Mouse (Mus musculus): ENCODE results near the gene Eif2b2. TPM values are rescaled to one million over a fixed set of nuclear protein-coding genes. Genes with fewer than 3 reads are reported as not detected.

Gene Eif2b2
- polyA plus RNA-seq, 1 experiment from 2014 or later, result 83.3 TPM

- WGBS, result 43% methylated on average over 7 of the region's 7 CpGs
Measured at GRCm38 (mm10) chr12:85208687-85209199, 10.5 kb upstream of the Eif2b2 start.

GRCm38 (mm10) chr12:85215031-85215430 is 4.2 kb upstream of the Eif2b2 start:
- WGBS, result 49% methylated on average over 5 of the region's 5 CpGs
- H3K4me1 ChIP-seq (replicated peaks), result peaks cover 2% of the 10 kb centered on the region
- no peak overlapping the region for H3K9ac ChIP-seq (replicated peaks)
- H3K9me3 ChIP-seq, result no peaks in the 10 kb centered on the region
- H3K36me3 ChIP-seq, result no peaks in the 10 kb centered on the region
- H3K27me3 ChIP-seq, result no peaks in the 10 kb centered on the region
- H3K4me2 ChIP-seq, result no peak overlapping the region
- H3K27ac ChIP-seq, result no peak overlapping the region
- ATAC-seq (ENCODE audit: insufficient number of reproducible peaks, insufficient read depth, low FRiP score, low TSS enrichment, low read depth), result no peak
- no peak overlapping the region for H3K4me3 ChIP-seq (replicated peaks)

More at GRCm38 (mm10) chr12:85208687-85209199, 10.5 kb upstream of the Eif2b2 start:
- no peaks in the 10 kb centered on the region for H3K36me3 ChIP-seq
- no peak overlapping the region for H3K4me2 ChIP-seq
- 0 out of 2 replicates have a peak, but pooled peaks cover 3% of the 10 kb centered on the region for H3K27me3 ChIP-seq
- no peak overlapping the region for H3K27ac ChIP-seq
- H3K9me3 ChIP-seq, result no peaks in the 10 kb centered on the region
- 0 out of 2 replicates have a peak, but pooled peaks cover 3% of the 10 kb centered on the region for H3K4me1 ChIP-seq (replicated peaks)
- no peak for ATAC-seq (ENCODE audit: insufficient number of reproducible peaks, insufficient read depth, low FRiP score, low TSS enrichment, low read depth)
- H3K9ac ChIP-seq (replicated peaks), result no peak overlapping the region
- no peak overlapping the region for H3K4me3 ChIP-seq (replicated peaks)

- WGBS, result 90% methylated on average over 2 of the region's 2 CpGs
- Histone ChIP-seq H3K9me3 (no peaks in the 10 kb centered on the region), H3K4me1 (replicated peaks) (peaks cover 15% of the 10 kb centered on the region), H3K27me3 (no peaks in the 10 kb centered on the region), H3K4me2 (no peak overlapping the region), H3K9ac (replicated peaks) (no peak overlapping the region), H3K27ac (no peak overlapping the region), H3K4me3 (replicated peaks) (no peak overlapping the region), H3K36me3 (peaks cover 20% of the 10 kb centered on the region)
- ATAC-seq (ENCODE audit: insufficient number of reproducible peaks, insufficient read depth, low FRiP score, low TSS enrichment, low read depth), result no peak
Measured at GRCm38 (mm10) chr12:85217733-85218310, 1.5 kb upstream of the Eif2b2 start.

- H3K9me3 ChIP-seq, result no peaks in the 10 kb centered on the region
- peak overlapping the region; percentile 85 for H3K4me3 ChIP-seq (replicated peaks)
- 4% methylated on average over 12 of the region's 12 CpGs for WGBS
- peak overlapping the region; percentile 72 for H3K9ac ChIP-seq (replicated peaks)
- H3K36me3 ChIP-seq, result peaks cover 40% of the 10 kb centered on the region
- H3K4me2 ChIP-seq, result peak overlapping the region; percentile 93
- ATAC-seq (ENCODE audit: insufficient number of reproducible peaks, insufficient read depth, low FRiP score, low TSS enrichment, low read depth), result no peak
- H3K27ac ChIP-seq, result peak overlapping the region; percentile 54; the same call in 1 of the 2 replicates
- H3K4me1 ChIP-seq (replicated peaks), result peaks cover 15% of the 10 kb centered on the region
- H3K27me3 ChIP-seq, result no peaks in the 10 kb centered on the region
Measured at GRCm38 (mm10) chr12:85219905-85220290, 617 bp downstream of the Eif2b2 start.

GRCm38 (mm10) chr12:85227227-85227626 is 7.9 kb downstream of the Eif2b2 start:
- Histone ChIP-seq H3K4me1 (replicated peaks) (peaks cover 14% of the 10 kb centered on the region), H3K27ac (0 out of 2 replicates have a peak overlapping the region, but pooled peaks have one; percentile 45), H3K9ac (replicated peaks) (no peak overlapping the region), H3K4me3 (replicated peaks) (no peak overlapping the region), H3K36me3 (peaks cover 50% of the 10 kb centered on the region), H3K27me3 (no peaks in the 10 kb centered on the region), H3K4me2 (no peak overlapping the region), H3K9me3 (0 out of 2 replicates have a peak, but pooled peaks cover 4% of the 10 kb centered on the region)
- WGBS, result 38% methylated on average over 7 of the region's 7 CpGs
- ATAC-seq (ENCODE audit: insufficient number of reproducible peaks, insufficient read depth, low FRiP score, low TSS enrichment, low read depth), result peak; percentile 81

- H3K36me3 ChIP-seq, result peaks cover 42% of the 10 kb centered on the region
- H3K9ac ChIP-seq (replicated peaks), result no peak overlapping the region
- peak overlapping the region; percentile 45; the same call in 1 of the 2 replicates for H3K27ac ChIP-seq
- no peaks in the 10 kb centered on the region for H3K27me3 ChIP-seq
- ATAC-seq (ENCODE audit: insufficient number of reproducible peaks, insufficient read depth, low FRiP score, low TSS enrichment, low read depth), result no peak
- peaks cover 14% of the 10 kb centered on the region for H3K4me1 ChIP-seq (replicated peaks)
- 66% methylated on average over 15 of the region's 15 CpGs for WGBS
- H3K4me2 ChIP-seq, result no peak overlapping the region
- 0 out of 2 replicates have a peak, but pooled peaks cover 4% of the 10 kb centered on the region for H3K9me3 ChIP-seq
- no peak overlapping the region for H3K4me3 ChIP-seq (replicated peaks)
Measured at GRCm38 (mm10) chr12:85227876-85228599, 8.8 kb downstream of the Eif2b2 start.

- Histone ChIP-seq H3K4me3 (replicated peaks) (no peak overlapping the region), H3K4me1 (replicated peaks) (peaks cover 28% of the 10 kb centered on the region), H3K9ac (replicated peaks) (no peak overlapping the region), H3K9me3 (0 out of 2 replicates have a peak, but pooled peaks cover 4% of the 10 kb centered on the region), H3K36me3 (no peaks in the 10 kb centered on the region), H3K27ac (0 out of 2 replicates have a peak overlapping the region, but pooled peaks have one; percentile 8), H3K4me2 (no peak overlapping the region), H3K27me3 (no peaks in the 10 kb centered on the region)
- no peak for ATAC-seq (ENCODE audit: insufficient number of reproducible peaks, insufficient read depth, low FRiP score, low TSS enrichment, low read depth)
- 68% methylated on average over 21 of the region's 21 CpGs for WGBS
Measured at GRCm38 (mm10) chr12:85233376-85234358, 14.4 kb downstream of the Eif2b2 start.

- Histone ChIP-seq H3K27me3 (no peaks in the 10 kb centered on the region), H3K36me3 (no peaks in the 10 kb centered on the region; the same call in 1 of the 2 replicates), H3K4me3 (replicated peaks) (no peak overlapping the region), H3K4me1 (replicated peaks) (peaks cover 34% of the 10 kb centered on the region), H3K4me2 (no peak overlapping the region), H3K27ac (peak overlapping the region; percentile 50; the same call in 1 of the 2 replicates), H3K9ac (replicated peaks) (no peak overlapping the region), H3K9me3 (no peaks in the 10 kb centered on the region)
- ATAC-seq (ENCODE audit: insufficient number of reproducible peaks, insufficient read depth, low FRiP score, low TSS enrichment, low read depth), result no peak
- 30% methylated on average over 5 of the region's 5 CpGs for WGBS
Measured at GRCm38 (mm10) chr12:85237553-85237952, 18.3 kb downstream of the Eif2b2 start.

GRCm38 (mm10) chr12:85252083-85252482 is 32.8 kb downstream of the Eif2b2 start:
- H3K27me3 ChIP-seq, result no peaks in the 10 kb centered on the region
- no peak overlapping the region for H3K9ac ChIP-seq (replicated peaks)
- H3K9me3 ChIP-seq, result 0 out of 2 replicates have a peak, but pooled peaks cover 7% of the 10 kb centered on the region
- H3K36me3 ChIP-seq, result peaks cover 10% of the 10 kb centered on the region
- H3K4me2 ChIP-seq, result no peak overlapping the region
- ATAC-seq (ENCODE audit: insufficient number of reproducible peaks, insufficient read depth, low FRiP score, low TSS enrichment, low read depth), result no peak
- H3K4me1 ChIP-seq (replicated peaks), result peaks cover 9% of the 10 kb centered on the region; the same call in 1 of the 2 replicates
- no peak overlapping the region for H3K27ac ChIP-seq
- no peak overlapping the region for H3K4me3 ChIP-seq (replicated peaks)
- 87% methylated on average over 3 of the region's 3 CpGs for WGBS

- Histone ChIP-seq H3K36me3 (peaks cover 6% of the 10 kb centered on the region; the same call in 1 of the 2 replicates), H3K4me2 (no peak overlapping the region), H3K4me3 (replicated peaks) (no peak overlapping the region), H3K9ac (replicated peaks) (no peak overlapping the region; the same call in 1 of the 2 replicates), H3K27me3 (no peaks in the 10 kb centered on the region), H3K9me3 (no peaks in the 10 kb centered on the region), H3K27ac (peak overlapping the region; percentile 72), H3K4me1 (replicated peaks) (peaks cover 13% of the 10 kb centered on the region; the same call in 1 of the 2 replicates)
- WGBS, result 59% methylated on average over 7 of the region's 7 CpGs
- no peak for ATAC-seq (ENCODE audit: insufficient number of reproducible peaks, insufficient read depth, low FRiP score, low TSS enrichment, low read depth)
Measured at GRCm38 (mm10) chr12:85256074-85256751, 36.9 kb downstream of the Eif2b2 start.

All from limb, embryonic 12.5 days (tissue).